Mouse (Mus musculus) lung, embryonic 15.5 days (tissue): ENCODE measurements at regions not wholly inside any gene's neighbourhood (a gene's known extent, or its start where the extent isn't known, plus 50 kb on each side); places are given as distances from the start of the nearest gene placed in this dataset.
A peak's percentile ranks its signal among the peaks of the same experiment; 100 is the strongest.

Experiments
- ATAC-seq: fragments of 200-750 bp; cut with Nextera tagmentation; 2 replicates; pipeline ENCODE4 v1.8.0; 2017; ENCODE audit warnings: moderate number of reproducible peaks, borderline replicate concordance; ENCODE audit not compliant: low FRiP score, low TSS enrichment; ENCODE audit errors: extremely low read depth
- H3K27ac ChIP-seq: fragments of 300-500 bp; sonication (generic); 2 replicates; pipeline ENCODE4 v1.5.1; 2015; ENCODE audit warnings: moderate library complexity, mild to moderate bottlenecking, inconsistent platforms
- H3K27me3 ChIP-seq: fragments of 300-500 bp; sonication (generic); 2 replicates; pipeline ENCODE4 v1.6.1; 2015; ENCODE audit warnings: inconsistent platforms
- H3K36me3 ChIP-seq: fragments of 300-500 bp; sonication (generic); 2 replicates; pipeline ENCODE4 v1.6.1; 2015; ENCODE audit warnings: inconsistent platforms
- H3K4me1 ChIP-seq: fragments of 300-500 bp; sonication (generic); 2 replicates; pipeline ENCODE4 v1.6.1; 2015; ENCODE audit warnings: inconsistent platforms
- H3K4me2 ChIP-seq: fragments of 300-500 bp; sonication (generic); 2 replicates; pipeline ENCODE4 v1.6.1; 2015; ENCODE audit warnings: inconsistent platforms, mild to moderate bottlenecking, moderate library complexity
- H3K4me3 ChIP-seq: fragments of 300-500 bp; sonication (generic); 2 replicates; pipeline ENCODE4 v1.5.1; 2015; ENCODE audit warnings: mild to moderate bottlenecking, inconsistent platforms
- H3K9ac ChIP-seq: fragments of 300-500 bp; sonication (generic); 2 replicates; pipeline ENCODE4 v1.6.1; 2015; ENCODE audit warnings: inconsistent platforms
- H3K9me3 ChIP-seq: fragments of 300-500 bp; sonication (generic); 2 replicates; pipeline ENCODE4 v1.6.1; 2016; ENCODE audit warnings: inconsistent platforms
- WGBS: fragments of 180-500 bp; shearing (Covaris S2); methylation state at CpG from one replicate; pipeline ENCODE4 v1.1.7; 2015; 5-methylcytosine and 5-hydroxymethylcytosine counted together

GRCm38 (mm10) chr17:64466273-64466672 is 134.3 kb upstream of the Man2a1 start:
- no peak for ATAC-seq
- H3K4me1 ChIP-seq = no peaks in the 10 kb centered on the region
- H3K9me3 ChIP-seq = no peaks in the 10 kb centered on the region
- H3K4me2 ChIP-seq = no peak overlapping the region
- 80% methylated on average over 7 of the region's 7 CpGs for WGBS
- no peak overlapping the region for H3K27ac ChIP-seq
- no peaks in the 10 kb centered on the region for H3K36me3 ChIP-seq
- no peak overlapping the region for H3K4me3 ChIP-seq
- peaks cover 4% of the 10 kb centered on the region; the same call in 1 of the 2 replicates for H3K27me3 ChIP-seq
- no peak overlapping the region for H3K9ac ChIP-seq

GRCm38 (mm10) chr17:64466746-64467145 is 133.8 kb upstream of the Man2a1 start:
- ATAC-seq = no peak
- H3K4me1 ChIP-seq = no peaks in the 10 kb centered on the region
- H3K9me3 ChIP-seq = no peaks in the 10 kb centered on the region
- H3K9ac ChIP-seq = no peak overlapping the region
- no peak overlapping the region for H3K4me2 ChIP-seq
- H3K27ac ChIP-seq = no peak overlapping the region
- H3K4me3 ChIP-seq = no peak overlapping the region
- no peaks in the 10 kb centered on the region for H3K36me3 ChIP-seq
- H3K27me3 ChIP-seq = peaks cover 4% of the 10 kb centered on the region; the same call in 1 of the 2 replicates
- WGBS = 65% methylated on average over 9 of the region's 9 CpGs

- no peak for ATAC-seq
- Histone ChIP-seq H3K36me3 (no peaks in the 10 kb centered on the region), H3K4me1 (no peaks in the 10 kb centered on the region), H3K9me3 (no peaks in the 10 kb centered on the region), H3K9ac (no peak overlapping the region), H3K4me3 (no peak overlapping the region), H3K27ac (no peak overlapping the region), H3K4me2 (no peak overlapping the region), H3K27me3 (peaks cover 4% of the 10 kb centered on the region; the same call in 1 of the 2 replicates)
- 73% methylated on average over 11 of the region's 12 CpGs for WGBS
These were observed 133.2 kb upstream of the Man2a1 start for GRCm38 (mm10) chr17:64467297-64467696.

GRCm38 (mm10) chr17:64469754-64470400 is 130.7 kb upstream of the Man2a1 start:
- Histone ChIP-seq H3K4me2 (no peak overlapping the region), H3K9ac (no peak overlapping the region), H3K4me1 (no peaks in the 10 kb centered on the region), H3K27ac (no peak overlapping the region), H3K36me3 (no peaks in the 10 kb centered on the region), H3K4me3 (no peak overlapping the region), H3K9me3 (no peaks in the 10 kb centered on the region), H3K27me3 (peaks cover 4% of the 10 kb centered on the region; the same call in 1 of the 2 replicates)
- 27% methylated on average over 12 of the region's 12 CpGs for WGBS
- no peak for ATAC-seq

GRCm38 (mm10) chr17:64480607-64481038 is 119.9 kb upstream of the Man2a1 start:
- Histone ChIP-seq H3K27ac (no peak overlapping the region), H3K36me3 (no peaks in the 10 kb centered on the region), H3K27me3 (no peaks in the 10 kb centered on the region), H3K9ac (no peak overlapping the region), H3K4me2 (no peak overlapping the region), H3K4me3 (no peak overlapping the region), H3K9me3 (no peaks in the 10 kb centered on the region), H3K4me1 (0 out of 2 replicates have a peak, but pooled peaks cover 4% of the 10 kb centered on the region)
- 0 out of 2 replicates have a peak, but pooled peaks have one; percentile 14 for ATAC-seq
- 4% methylated on average over 1 of the region's 1 CpGs for WGBS

- Histone ChIP-seq H3K4me3 (no peak overlapping the region), H3K4me2 (no peak overlapping the region), H3K27me3 (no peaks in the 10 kb centered on the region), H3K9ac (no peak overlapping the region), H3K9me3 (no peaks in the 10 kb centered on the region), H3K36me3 (no peaks in the 10 kb centered on the region), H3K4me1 (0 out of 2 replicates have a peak, but pooled peaks cover 4% of the 10 kb centered on the region), H3K27ac (no peak overlapping the region)
- 76% methylated on average over 4 of the region's 4 CpGs for WGBS
- no peak for ATAC-seq
These were observed 115.7 kb upstream of the Man2a1 start for GRCm38 (mm10) chr17:64484835-64485234.

GRCm38 (mm10) chr17:64489769-64490335 is 110.7 kb upstream of the Man2a1 start:
- no peaks in the 10 kb centered on the region for H3K9me3 ChIP-seq
- no peak overlapping the region for H3K4me2 ChIP-seq
- H3K4me3 ChIP-seq = no peak overlapping the region
- H3K9ac ChIP-seq = no peak overlapping the region
- no peaks in the 10 kb centered on the region for H3K27me3 ChIP-seq
- no peak overlapping the region for H3K27ac ChIP-seq
- no peaks in the 10 kb centered on the region for H3K36me3 ChIP-seq
- WGBS = 89% methylated on average over 2 of the region's 2 CpGs
- ATAC-seq = no peak
- no peaks in the 10 kb centered on the region for H3K4me1 ChIP-seq

GRCm38 (mm10) chr17:64490664-64491063 is 109.9 kb upstream of the Man2a1 start:
- Histone ChIP-seq H3K27me3 (no peaks in the 10 kb centered on the region), H3K9ac (no peak overlapping the region), H3K36me3 (no peaks in the 10 kb centered on the region), H3K4me1 (no peaks in the 10 kb centered on the region), H3K4me3 (no peak overlapping the region), H3K27ac (no peak overlapping the region), H3K4me2 (no peak overlapping the region), H3K9me3 (no peaks in the 10 kb centered on the region)
- 90% methylated on average over 7 of the region's 7 CpGs for WGBS
- ATAC-seq = no peak

GRCm38 (mm10) chr17:64491922-64492353 is 108.6 kb upstream of the Man2a1 start:
- H3K4me1 ChIP-seq = no peaks in the 10 kb centered on the region
- WGBS = 28% methylated on average over 10 of the region's 10 CpGs
- no peaks in the 10 kb centered on the region for H3K9me3 ChIP-seq
- no peak overlapping the region for H3K4me2 ChIP-seq
- H3K36me3 ChIP-seq = no peaks in the 10 kb centered on the region
- peak; percentile 89 for ATAC-seq
- no peak overlapping the region for H3K9ac ChIP-seq
- peak overlapping the region; percentile 78 for H3K27ac ChIP-seq
- no peaks in the 10 kb centered on the region for H3K27me3 ChIP-seq
- no peak overlapping the region; the same call in 1 of the 2 replicates for H3K4me3 ChIP-seq

- no peak overlapping the region for H3K9ac ChIP-seq
- peak overlapping the region; percentile 74 for H3K27ac ChIP-seq
- no peaks in the 10 kb centered on the region for H3K36me3 ChIP-seq
- H3K4me2 ChIP-seq = peak overlapping the region; percentile 20
- no peak overlapping the region for H3K4me3 ChIP-seq
- peak; percentile 19; the same call in 1 of the 2 replicates for ATAC-seq
- H3K27me3 ChIP-seq = no peaks in the 10 kb centered on the region
- WGBS = 34% methylated on average over 7 of the region's 9 CpGs
- no peaks in the 10 kb centered on the region for H3K4me1 ChIP-seq
- no peaks in the 10 kb centered on the region for H3K9me3 ChIP-seq
These were observed 107.8 kb upstream of the Man2a1 start for GRCm38 (mm10) chr17:64492614-64493269.

- no peak; the same call in 1 of the 2 replicates for ATAC-seq
- H3K4me3 ChIP-seq = no peak overlapping the region
- H3K4me1 ChIP-seq = 0 out of 2 replicates have a peak, but pooled peaks cover 3% of the 10 kb centered on the region
- no peak overlapping the region for H3K27ac ChIP-seq
- no peak overlapping the region for H3K9ac ChIP-seq
- no peak overlapping the region for H3K4me2 ChIP-seq
- no peaks in the 10 kb centered on the region for H3K36me3 ChIP-seq
- WGBS = 51% methylated on average over 15 of the region's 15 CpGs
- H3K9me3 ChIP-seq = no peaks in the 10 kb centered on the region
- H3K27me3 ChIP-seq = no peaks in the 10 kb centered on the region
These were observed 101.1 kb upstream of the Man2a1 start for GRCm38 (mm10) chr17:64499281-64499997.
